Mouse (Mus musculus) liver, embryonic 12.5 days (tissue): ENCODE measurements around the gene Timm13. TPM values are rescaled to one million over a fixed set of nuclear protein-coding genes. Genes with fewer than 3 reads are reported as not detected.

Experiments used
- ATAC-seq: fragments of 200-750 bp; cut with Nextera tagmentation; 2 replicates; pipeline ENCODE4 v1.8.0; 2017; ENCODE audit warnings: moderate number of reproducible peaks, mild to moderate bottlenecking, moderate library complexity
- H3K27ac ChIP-seq: fragments of 300-500 bp; sonication (generic); 2 replicates; pipeline ENCODE4 v1.5.1; 2016; ENCODE audit warnings: mild to moderate bottlenecking
- H3K27me3 ChIP-seq: fragments of 300-500 bp; sonication (generic); replicated peaks from 2 replicates; pipeline ENCODE4 v1.6.1; 2016; ENCODE audit warnings: mild to moderate bottlenecking, moderate library complexity
- H3K36me3 ChIP-seq: fragments of 300-500 bp; sonication (generic); 2 replicates; pipeline ENCODE4 v1.6.1; 2016; ENCODE audit warnings: mild to moderate bottlenecking, moderate library complexity
- H3K4me1 ChIP-seq: fragments of 300-500 bp; sonication (generic); 2 replicates; pipeline ENCODE4 v1.6.1; 2016
- H3K4me2 ChIP-seq: fragments of 300-500 bp; sonication (generic); 2 replicates; pipeline ENCODE4 v1.6.1; 2016; ENCODE audit warnings: mild to moderate bottlenecking, moderate library complexity
- H3K4me3 ChIP-seq: fragments of 300-500 bp; sonication (generic); 2 replicates; pipeline ENCODE4 v1.5.1; 2016; ENCODE audit warnings: mild to moderate bottlenecking, moderate library complexity
- H3K9ac ChIP-seq: fragments of 300-500 bp; sonication (generic); 2 replicates; pipeline ENCODE4 v1.6.1; 2016; ENCODE audit warnings: mild to moderate bottlenecking, moderate library complexity
- H3K9me3 ChIP-seq: fragments of 300-500 bp; sonication (generic); replicated peaks from 2 replicates; pipeline ENCODE4 v1.6.1; 2016; ENCODE audit warnings: mild to moderate bottlenecking, moderate library complexity
- WGBS: fragments of 180-500 bp; shearing (Covaris S2); methylation state at CpG from one replicate; pipeline ENCODE4 v1.1.7; 2016; ENCODE audit not compliant: insufficient replicate concordance; 5-methylcytosine and 5-hydroxymethylcytosine counted together
- polyA plus RNA-seq: library from polyadenylated mRNA; unstranded; fragments of >200 nt; fragmentation: Nextera tagmentation; extraction: Ambion mirVana; gene quantifications from 2 replicates; pipeline ENCODE4 v1.2.1, GENCODE M21; 2016

Timm13 gene
- polyA plus RNA-seq: 271 and 301 TPM in 2 replicates

GRCm38 (mm10) chr10:80900318-80901247 is at the start of gene Timm13:
Gene Timm13, minus strand, starts transcription at chr10:80900969.
- no peaks in the 10 kb centered on the region for H3K27me3 ChIP-seq
- H3K27ac ChIP-seq: peak within 1 kb of the TSS; percentile 90
- H3K9ac ChIP-seq: peak within 1 kb of the TSS; percentile 91
- H3K4me3 ChIP-seq: peak within 1 kb of the TSS; percentile 92
- peaks cover 35% of the 10 kb centered on the region for H3K4me1 ChIP-seq
- peaks cover 59% of the 10 kb centered on the region for H3K36me3 ChIP-seq
- H3K9me3 ChIP-seq: no peaks in the 10 kb centered on the region
- peak within 1 kb of the TSS; percentile 96 for H3K4me2 ChIP-seq
- WGBS: under 1% methylated on average over 72 of the region's 72 CpGs
- ATAC-seq: peak; percentile 93

DNA sequence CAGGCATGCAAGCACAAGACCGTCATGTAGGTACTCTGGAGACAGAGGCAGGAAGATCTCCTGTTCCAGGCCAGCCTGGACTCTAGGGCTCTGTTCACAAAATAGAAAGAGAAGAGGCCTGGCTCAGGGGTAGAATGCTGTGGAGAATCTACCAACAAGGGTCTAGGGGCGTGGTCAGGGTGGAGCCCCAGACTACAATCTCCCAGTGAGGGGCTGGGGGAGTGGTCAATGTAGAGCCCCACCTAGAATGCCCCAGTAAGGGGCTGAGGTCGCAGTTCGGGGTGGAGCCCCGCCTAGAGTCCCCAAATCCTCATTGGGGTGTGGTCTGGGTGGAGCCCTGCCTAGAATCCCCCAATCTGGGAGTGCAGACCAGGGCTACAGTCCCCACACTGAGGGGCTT is 49.5 kb upstream of the Timm13 start:
- peak; percentile 23; the same call in 1 of the 2 replicates for ATAC-seq
- peaks cover 15% of the 10 kb centered on the region for H3K27me3 ChIP-seq
- H3K4me2 ChIP-seq: no peak overlapping the region
- H3K9ac ChIP-seq: no peak overlapping the region
- H3K9me3 ChIP-seq: no peaks in the 10 kb centered on the region
- WGBS: 24% methylated on average over 5 of the region's 5 CpGs
- no peak overlapping the region for H3K27ac ChIP-seq
- peaks cover 41% of the 10 kb centered on the region for H3K4me1 ChIP-seq
- H3K4me3 ChIP-seq: no peak overlapping the region
- no peaks in the 10 kb centered on the region for H3K36me3 ChIP-seq

DNA sequence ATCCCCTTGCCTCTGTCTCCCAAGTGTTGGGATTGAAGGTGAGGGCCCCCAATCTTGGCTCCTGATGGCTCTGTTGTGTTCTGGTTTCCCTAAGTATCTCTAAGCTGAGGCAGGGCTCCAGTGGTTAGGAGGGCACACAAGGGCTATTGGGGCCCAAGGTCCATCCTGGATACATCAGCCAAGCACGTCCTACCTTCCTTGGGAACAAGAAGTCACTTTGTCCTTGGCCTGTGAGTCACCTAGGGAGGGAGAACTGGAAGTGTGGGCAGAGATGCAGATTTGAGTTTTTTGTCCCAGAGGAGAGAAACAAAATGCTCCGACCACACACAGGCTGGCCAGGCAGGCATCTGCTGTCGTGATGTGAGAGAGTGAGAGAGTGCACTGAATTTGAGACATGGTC is 48.3 kb upstream of the Timm13 start:
- H3K27me3 ChIP-seq: peaks cover 15% of the 10 kb centered on the region
- no peak overlapping the region for H3K9ac ChIP-seq
- H3K4me1 ChIP-seq: peaks cover 41% of the 10 kb centered on the region
- H3K9me3 ChIP-seq: no peaks in the 10 kb centered on the region
- H3K36me3 ChIP-seq: no peaks in the 10 kb centered on the region
- 59% methylated on average over 3 of the region's 3 CpGs for WGBS
- no peak for ATAC-seq
- H3K4me3 ChIP-seq: no peak overlapping the region
- no peak overlapping the region for H3K4me2 ChIP-seq
- no peak overlapping the region for H3K27ac ChIP-seq

- H3K4me3 ChIP-seq: no peak overlapping the region
- H3K27ac ChIP-seq: no peak overlapping the region
- H3K4me2 ChIP-seq: no peak overlapping the region
- H3K9ac ChIP-seq: no peak overlapping the region
- peaks cover 17% of the 10 kb centered on the region for H3K27me3 ChIP-seq
- H3K4me1 ChIP-seq: peaks cover 41% of the 10 kb centered on the region
- no peak; the same call in 1 of the 2 replicates for ATAC-seq
- WGBS: 15% methylated on average over 6 of the region's 6 CpGs
- H3K9me3 ChIP-seq: no peaks in the 10 kb centered on the region
- H3K36me3 ChIP-seq: no peaks in the 10 kb centered on the region
Observed at GRCm38 (mm10) chr10:80948570-80948969, 47.8 kb upstream of the Timm13 start.

DNA sequence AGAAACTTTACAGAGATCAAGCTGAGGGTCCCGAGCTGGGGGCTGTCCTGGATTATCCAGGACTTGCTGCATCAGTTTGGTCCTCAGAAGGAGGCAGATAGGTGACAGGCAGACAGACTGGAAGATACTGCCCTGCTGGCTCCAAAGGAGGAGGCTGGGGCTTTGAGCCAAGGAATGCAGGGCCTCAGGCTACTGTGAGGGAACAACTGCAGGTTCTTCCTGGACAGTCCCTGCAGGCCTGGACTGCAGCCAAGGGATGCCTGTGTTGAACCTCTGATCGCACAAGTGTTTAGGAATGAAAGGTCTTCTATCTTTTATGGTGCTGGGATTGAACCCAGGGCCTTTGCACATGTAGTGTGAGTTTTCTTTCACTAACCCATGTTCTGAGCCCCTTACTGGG is 47.0 kb upstream of the Timm13 start:
- H3K27ac ChIP-seq: no peak overlapping the region

DNA sequence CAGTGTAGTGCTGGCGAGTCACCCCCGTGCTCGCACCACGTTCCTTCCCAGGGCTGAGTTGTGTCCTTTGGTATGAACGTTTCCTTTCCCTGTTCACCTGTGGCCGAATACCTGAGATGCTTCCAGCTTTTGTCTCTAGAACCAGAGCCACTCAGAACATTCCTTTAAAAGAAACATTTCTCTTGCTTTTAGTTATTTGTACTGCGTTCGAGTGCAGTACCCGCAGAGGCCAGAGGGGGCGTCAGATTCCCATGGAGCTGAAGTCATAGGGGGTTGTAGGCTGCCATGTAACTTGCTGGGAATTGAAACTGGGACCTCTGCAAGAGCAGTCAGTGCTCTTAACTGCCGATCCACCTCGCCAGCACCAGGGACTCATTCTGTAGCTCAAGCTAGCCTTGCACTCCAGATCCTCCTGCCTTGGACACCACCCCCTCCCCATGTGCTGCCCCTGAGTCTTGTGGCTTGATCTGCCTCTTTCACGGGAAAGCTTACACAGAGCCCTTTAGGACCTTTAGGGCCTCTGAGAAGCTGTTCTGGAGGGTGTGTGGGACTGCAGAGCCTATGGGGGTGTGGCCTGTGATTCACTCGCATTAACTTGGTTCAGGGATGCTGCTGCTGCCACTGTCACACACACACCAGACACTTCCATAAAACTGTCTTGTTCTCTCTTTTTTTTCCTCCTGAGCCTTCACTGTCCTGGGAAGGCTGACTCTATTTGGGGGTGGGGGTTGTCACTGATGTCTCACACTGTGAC is 46.1 kb upstream of the Timm13 start:
- peaks cover 21% of the 10 kb centered on the region; the same call in 1 of the 2 replicates for H3K27me3 ChIP-seq
- no peak overlapping the region for H3K4me2 ChIP-seq
- no peak overlapping the region for H3K9ac ChIP-seq
- H3K4me1 ChIP-seq: peaks cover 43% of the 10 kb centered on the region
- H3K27ac ChIP-seq: no peak overlapping the region
- H3K4me3 ChIP-seq: no peak overlapping the region
- no peaks in the 10 kb centered on the region for H3K36me3 ChIP-seq
- 57% methylated on average over 14 of the region's 14 CpGs for WGBS
- no peak for ATAC-seq
- H3K9me3 ChIP-seq: no peaks in the 10 kb centered on the region

More for the DNA sequence above, 47.0 kb upstream of the Timm13 start:
- no peaks in the 10 kb centered on the region for H3K36me3 ChIP-seq
- H3K27me3 ChIP-seq: peaks cover 21% of the 10 kb centered on the region
- no peak overlapping the region for H3K9ac ChIP-seq
- no peak for ATAC-seq
- peaks cover 42% of the 10 kb centered on the region for H3K4me1 ChIP-seq
- H3K9me3 ChIP-seq: no peaks in the 10 kb centered on the region
- WGBS: 63% methylated on average over 2 of the region's 2 CpGs
- H3K4me2 ChIP-seq: no peak overlapping the region
- no peak overlapping the region for H3K4me3 ChIP-seq

- WGBS: 67% methylated on average over 5 of the region's 5 CpGs
- ATAC-seq: no peak
Observed at GRCm38 (mm10) chr10:80944231-80944630, 43.5 kb upstream of the Timm13 start.

GRCm38 (mm10) chr10:80943701-80944100 is 42.9 kb upstream of the Timm13 start:
- Histone ChIP-seq H3K27me3 (peaks cover 31% of the 10 kb centered on the region), H3K9me3 (no peaks in the 10 kb centered on the region), H3K27ac (no peak overlapping the region), H3K4me3 (no peak overlapping the region), H3K9ac (no peak overlapping the region), H3K4me1 (peaks cover 53% of the 10 kb centered on the region), H3K4me2 (no peak overlapping the region), H3K36me3 (no peaks in the 10 kb centered on the region)
- no peak for ATAC-seq
- 72% methylated on average over 9 of the region's 9 CpGs for WGBS

More at GRCm38 (mm10) chr10:80944231-80944630, 43.5 kb upstream of the Timm13 start:
- peaks cover 53% of the 10 kb centered on the region for H3K4me1 ChIP-seq
- H3K4me3 ChIP-seq: no peak overlapping the region
- H3K27ac ChIP-seq: no peak overlapping the region
- H3K9me3 ChIP-seq: no peaks in the 10 kb centered on the region
- no peaks in the 10 kb centered on the region for H3K36me3 ChIP-seq
- peaks cover 26% of the 10 kb centered on the region for H3K27me3 ChIP-seq
- no peak overlapping the region for H3K9ac ChIP-seq
- no peak overlapping the region for H3K4me2 ChIP-seq

- no peak overlapping the region for H3K9ac ChIP-seq
- H3K27ac ChIP-seq: no peak overlapping the region
- peaks cover 46% of the 10 kb centered on the region for H3K4me1 ChIP-seq
- H3K27me3 ChIP-seq: peaks cover 39% of the 10 kb centered on the region
- H3K4me2 ChIP-seq: no peak overlapping the region
- no peaks in the 10 kb centered on the region for H3K36me3 ChIP-seq
- H3K4me3 ChIP-seq: no peak overlapping the region
- WGBS: 13% methylated on average over 8 of the region's 8 CpGs
- no peak for ATAC-seq
- no peaks in the 10 kb centered on the region for H3K9me3 ChIP-seq
Observed at GRCm38 (mm10) chr10:80942919-80943318, 42.1 kb upstream of the Timm13 start.

- Histone ChIP-seq H3K27me3 (peaks cover 58% of the 10 kb centered on the region), H3K36me3 (no peaks in the 10 kb centered on the region), H3K4me2 (0 out of 2 replicates have a peak overlapping the region, but pooled peaks have one; percentile 78), H3K9ac (no peak overlapping the region), H3K27ac (no peak overlapping the region), H3K4me1 (peaks cover 53% of the 10 kb centered on the region), H3K4me3 (no peak overlapping the region), H3K9me3 (no peaks in the 10 kb centered on the region)
- ATAC-seq: no peak
- WGBS: 23% methylated on average over 2 of the region's 2 CpGs
Observed at GRCm38 (mm10) chr10:80940988-80941347, 40.2 kb upstream of the Timm13 start.

- no peaks in the 10 kb centered on the region for H3K36me3 ChIP-seq
- peaks cover 63% of the 10 kb centered on the region for H3K27me3 ChIP-seq
- H3K4me1 ChIP-seq: peaks cover 58% of the 10 kb centered on the region
- ATAC-seq: 0 out of 2 replicates have a peak, but pooled peaks have one; percentile 28
- 26% methylated on average over 8 of the region's 8 CpGs for WGBS
- H3K4me3 ChIP-seq: no peak overlapping the region
- no peak overlapping the region for H3K9ac ChIP-seq
- peak overlapping the region; percentile 78 for H3K4me2 ChIP-seq
- H3K9me3 ChIP-seq: no peaks in the 10 kb centered on the region
- H3K27ac ChIP-seq: no peak overlapping the region
Observed at GRCm38 (mm10) chr10:80940320-80940987, 39.7 kb upstream of the Timm13 start.
